Mouse (Mus musculus) liver, embryonic 15.5 days (tissue): Measurements from ENCODE around the gene Snx17. TPM values are rescaled to one million over a fixed set of nuclear protein-coding genes. Genes with fewer than 3 reads are reported as not detected.
A peak's percentile ranks its signal among the peaks of the same experiment; 100 is the strongest.

Source experiments
- ATAC-seq: fragments of 200-750 bp; cut with Nextera tagmentation; 2 replicates; pipeline ENCODE4 v1.8.0; 2017; ENCODE audit warnings: moderate number of reproducible peaks, mild to moderate bottlenecking, moderate library complexity; ENCODE audit not compliant: insufficient read depth
- H3K27ac ChIP-seq: fragments of 300-500 bp; sonication (generic); replicated peaks from 2 replicates; pipeline ENCODE4 v1.5.1; 2015; ENCODE audit warnings: mild to moderate bottlenecking, inconsistent platforms
- H3K27me3 ChIP-seq: fragments of 300-500 bp; sonication (generic); 2 replicates; pipeline ENCODE4 v1.6.1; 2015; ENCODE audit warnings: mild to moderate bottlenecking, inconsistent platforms
- H3K36me3 ChIP-seq: fragments of 300-500 bp; sonication (generic); replicated peaks from 2 replicates; pipeline ENCODE4 v1.6.1; 2015; ENCODE audit warnings: moderate library complexity, mild to moderate bottlenecking, inconsistent platforms
- H3K4me1 ChIP-seq: fragments of 300-500 bp; sonication (generic); replicated peaks from 2 replicates; pipeline ENCODE4 v1.6.1; 2015; ENCODE audit warnings: inconsistent platforms
- H3K4me2 ChIP-seq: fragments of 300-500 bp; sonication (generic); 2 replicates; pipeline ENCODE4 v1.6.1; 2015; ENCODE audit warnings: moderate library complexity, mild to moderate bottlenecking, inconsistent platforms
- H3K4me3 ChIP-seq: fragments of 300-500 bp; sonication (generic); replicated peaks from 2 replicates; pipeline ENCODE4 v1.5.1; 2015; ENCODE audit warnings: mild to moderate bottlenecking, inconsistent platforms
- H3K9ac ChIP-seq: fragments of 300-500 bp; sonication (generic); 2 replicates; pipeline ENCODE4 v1.6.1; 2015; ENCODE audit warnings: moderate library complexity, mild to moderate bottlenecking, inconsistent platforms
- H3K9me3 ChIP-seq: fragments of 300-500 bp; sonication (generic); replicated peaks from 2 replicates; pipeline ENCODE4 v1.6.1; 2016; ENCODE audit warnings: inconsistent platforms
- WGBS: fragments of 180-500 bp; shearing (Covaris S2); methylation state at CpG from one replicate; pipeline ENCODE4 v1.1.7; 2015; ENCODE audit warnings: mixed read lengths; ENCODE audit not compliant: insufficient replicate concordance; 5-methylcytosine and 5-hydroxymethylcytosine counted together
- polyA plus RNA-seq: library from polyadenylated mRNA; unstranded; fragments of >200 nt; fragmentation: Nextera tagmentation; extraction: Ambion mirVana; gene quantifications from 2 replicates; pipeline ENCODE4 v1.2.1, GENCODE M21; 2015

Snx17 gene
- polyA plus RNA-seq, 1 experiment from 2014 or later: 40.2 TPM

GRCm38 (mm10) chr5:31241522-31242034 is 48.6 kb downstream of the Snx17 start:
- Histone ChIP-seq H3K27ac (peak overlapping the region; percentile 97), H3K4me3 (peak overlapping the region; percentile 98), H3K9ac (peak overlapping the region; percentile 99), H3K9me3 (no peaks in the 10 kb centered on the region), H3K27me3 (no peaks in the 10 kb centered on the region), H3K36me3 (peaks cover 30% of the 10 kb centered on the region), H3K4me1 (peaks cover 19% of the 10 kb centered on the region), H3K4me2 (peak overlapping the region; percentile 95)
- WGBS: under 1% methylated on average over 13 of the region's 13 CpGs
- ATAC-seq: no peak; the same call in 1 of the 2 replicates

- WGBS: 27% methylated on average over 10 of the region's 10 CpGs
- H3K9ac ChIP-seq: peak overlapping the region; percentile 99
- H3K4me3 ChIP-seq: peak overlapping the region; percentile 98
Measured at GRCm38 (mm10) chr5:31242191-31242590, 49.2 kb downstream of the Snx17 start.

More at GRCm38 (mm10) chr5:31242191-31242590, 49.2 kb downstream of the Snx17 start:
- no peak for ATAC-seq
- Histone ChIP-seq H3K27ac (peak overlapping the region; percentile 97; the same call in 1 of the 2 replicates), H3K4me1 (peaks cover 19% of the 10 kb centered on the region), H3K9me3 (no peaks in the 10 kb centered on the region), H3K4me2 (peak overlapping the region; percentile 95), H3K27me3 (no peaks in the 10 kb centered on the region), H3K36me3 (peaks cover 37% of the 10 kb centered on the region)

Other genes starting within 250 kb of the Snx17 start
- 4.0 and 4.5 TPM in 2 replicates for gene Cgref1, start 247.6 kb upstream of the Snx17 start, polyA plus RNA-seq
- 97.0 and 110 TPM in 2 replicates for gene Preb, start 232.9 kb upstream of the Snx17 start, polyA plus RNA-seq
- 0.05 and 0.08 TPM in 2 replicates for gene Tcf23, start 224.6 kb upstream of the Snx17 start, polyA plus RNA-seq
- 55.8 and 58.8 TPM in 2 replicates for gene Atraid, start 144.9 kb upstream of the Snx17 start, polyA plus RNA-seq
- 3.1 and 3.7 TPM in 2 replicates for gene Slc5a6, start 144.3 kb upstream of the Snx17 start, polyA plus RNA-seq
- gene Cad, start 138.4 kb upstream of the Snx17 start, polyA plus RNA-seq: 14.1 and 14.6 TPM in 2 replicates
- gene Dnajc5g, start 86.9 kb upstream of the Snx17 start, polyA plus RNA-seq: not detected in 2 replicates
- gene Slc30a3, start 85.0 kb upstream of the Snx17 start, polyA plus RNA-seq: 0.35 and 0.38 TPM in 2 replicates
- 0.52 and 1.0 TPM in 2 replicates for gene Trim54, start 76.5 kb upstream of the Snx17 start, polyA plus RNA-seq
- gene Ucn, start 54.4 kb upstream of the Snx17 start, polyA plus RNA-seq: not detected in 2 replicates
- gene Mpv17, start 39.0 kb upstream of the Snx17 start, polyA plus RNA-seq: 18.8 and 19.5 TPM in 2 replicates
- 0.33 and 0.74 TPM in 2 replicates for gene Gm29609, start 13.3 kb upstream of the Snx17 start, polyA plus RNA-seq
- gene Gtf3c2, start 13.1 kb upstream of the Snx17 start, polyA plus RNA-seq: 28.8 and 31.5 TPM in 2 replicates
- gene Eif2b4, start 203 bp downstream of the Snx17 start, polyA plus RNA-seq: 41.2 and 47.3 TPM in 2 replicates
- 2.6 and 3.1 TPM in 2 replicates for gene Zfp513, start 9.1 kb downstream of the Snx17 start, polyA plus RNA-seq
- gene Ppm1g, start 27.5 kb downstream of the Snx17 start, polyA plus RNA-seq: 110 and 117 TPM in 2 replicates
- gene Nrbp1, start 47.6 kb downstream of the Snx17 start, polyA plus RNA-seq: 47.5 and 48.1 TPM in 2 replicates
- gene Gm9970, start 48.0 kb downstream of the Snx17 start, polyA plus RNA-seq: 0.23 TPM in 1 of 2 replicates, not detected in the other
- 3.9 and 4.9 TPM in 2 replicates for gene Krtcap3, start 58.5 kb downstream of the Snx17 start, polyA plus RNA-seq
- gene Ift172, start 97.9 kb downstream of the Snx17 start, polyA plus RNA-seq: 3.9 and 4.5 TPM in 2 replicates
- 4.5 and 4.6 TPM in 2 replicates for gene Fndc4, start 102.9 kb downstream of the Snx17 start, polyA plus RNA-seq
- 19.4 and 25.0 TPM in 2 replicates for gene Gckr, start 104.2 kb downstream of the Snx17 start, polyA plus RNA-seq